Mouse (Mus musculus): Measurements from ENCODE around the gene Gpr152.
A peak's percentile ranks its signal among the peaks of the same experiment; 100 is the strongest.
"Not testable (repeated sequence)": the region's sequence is repeated elsewhere in the genome, so short reads cannot be mapped to it uniquely, and the experiment has no call there.

The Gpr152 gene

GRCm38 (mm10) chr19:4130106-4130505, 9.5 kb upstream of the Gpr152 start:
- no peak for DNase-seq (ENCODE audit: low spot score in 2 of 2)

- no peak for DNase-seq (ENCODE audit: low spot score in 2 of 2)
These were observed 8.5 kb upstream of the Gpr152 start for GRCm38 (mm10) chr19:4131075-4131474.

GRCm38 (mm10) chr19:4131768-4132167, 7.8 kb upstream of the Gpr152 start:
- DNase-seq (ENCODE audit: low spot score in 2 of 2): no peak

- no peak for DNase-seq (ENCODE audit: low spot score in 2 of 2)
These were observed 5.2 kb upstream of the Gpr152 start for GRCm38 (mm10) chr19:4134354-4134753.

GRCm38 (mm10) chr19:4135229-4135962, 4.2 kb upstream of the Gpr152 start:
- not testable (repeated sequence) for DNase-seq (ENCODE audit: low spot score in 2 of 2)

GRCm38 (mm10) chr19:4135963-4136345, 3.6 kb upstream of the Gpr152 start:
- DNase-seq (ENCODE audit: low spot score in 2 of 2): not testable (repeated sequence)

GRCm38 (mm10) chr19:4136463-4136862, 3.1 kb upstream of the Gpr152 start:
- no peak for DNase-seq (ENCODE audit: low spot score in 2 of 2)

- no peak for DNase-seq (ENCODE audit: low spot score in 2 of 2)
These were observed 1.7 kb upstream of the Gpr152 start for GRCm38 (mm10) chr19:4137913-4138312.

- no peak for DNase-seq (ENCODE audit: low spot score in 2 of 2)
These were observed 560 bp downstream of the Gpr152 start for GRCm38 (mm10) chr19:4140147-4140546.

- no peak for DNase-seq (ENCODE audit: low spot score in 2 of 2)
These were observed 3.0 kb downstream of the Gpr152 start for GRCm38 (mm10) chr19:4142416-4143173.

- DNase-seq (ENCODE audit: low spot score in 2 of 2): no peak
These were observed 4.2 kb downstream of the Gpr152 start, which contains the start of gene Cabp4 for GRCm38 (mm10) chr19:4143759-4144268. Gene Cabp4, minus strand, starts transcription at chr19:4144033.

- DNase-seq (ENCODE audit: low spot score in 2 of 2): no peak
These were observed 5.2 kb downstream of the Gpr152 start for GRCm38 (mm10) chr19:4144550-4145498.

GRCm38 (mm10) chr19:4145936-4146335, 6.3 kb downstream of the Gpr152 start:
- DNase-seq (ENCODE audit: low spot score in 2 of 2): no peak

- DNase-seq (ENCODE audit: low spot score in 2 of 2): no peak
These were observed 6.9 kb downstream of the Gpr152 start for GRCm38 (mm10) chr19:4146366-4147021.

- DNase-seq (ENCODE audit: low spot score in 2 of 2): no peak
These were observed 7.4 kb downstream of the Gpr152 start for GRCm38 (mm10) chr19:4147022-4147405.

GRCm38 (mm10) chr19:4147782-4148490, 8.3 kb downstream of the Gpr152 start:
- no peak for DNase-seq (ENCODE audit: low spot score in 2 of 2)

GRCm38 (mm10) chr19:4148491-4148806, 8.9 kb downstream of the Gpr152 start, which contains the start of gene Coro1b:
Gene Coro1b, plus strand, starts transcription at chr19:4148619.
- DNase-seq (ENCODE audit: low spot score in 2 of 2): peak; percentile 90 to 94

GRCm38 (mm10) chr19:4148819-4149218, 9.2 kb downstream of the Gpr152 start:
- no peak for DNase-seq (ENCODE audit: low spot score in 2 of 2)

- no peak for DNase-seq (ENCODE audit: low spot score in 2 of 2)
These were observed 9.7 kb downstream of the Gpr152 start for GRCm38 (mm10) chr19:4149283-4149682.

- no peak for DNase-seq (ENCODE audit: low spot score in 2 of 2)
These were observed 10.3 kb downstream of the Gpr152 start for GRCm38 (mm10) chr19:4149764-4150461.

Measured in thymus, postnatal 10 days (tissue).